8 mouse cellular contexts compared by ENCODE assay signal in genomic region chr7:112697162-112697841, GRCm38 (mm10). TPM values are rescaled to one million over a fixed set of nuclear protein-coding genes. Genes with fewer than 3 reads are reported as not detected.
DNase-seq lines count a peak whose midpoint lies in the region; ATAC-seq and TF ChIP-seq lines count a peak whose summit lies in the region.

No protein-coding gene starts in this region.

- peak overlapping the region; percentile 28; the same call in 1 of the 2 replicates for H3K9ac ChIP-seq in heart, adult 2 months (ENCODE audit: low read depth, low read length)
- peak overlapping the region; percentile 37 for H3K9ac ChIP-seq in lung, embryonic 14.5 days
- H3K9ac ChIP-seq in stomach, embryonic 15.5 days, result no peak overlapping the region

- intact Hi-C loops in heart, adult 2 months (cut with DNase I), result loop anchor here (2.0 to 5.0 kb wide), 3 partner anchors 17 to 155 kb away; no protein-coding TSS in a partner anchor

- peaks cover 18% of the 10 kb centered on the region for H3K4me1 ChIP-seq in heart, adult 2 months (ENCODE audit: control insufficient read depth, insufficient read depth, low read length)
- H3K4me1 ChIP-seq in lung, embryonic 14.5 days (ENCODE audit: insufficient read depth), result peaks cover 47% of the 10 kb centered on the region
- peaks cover 54% of the 10 kb centered on the region for H3K4me1 ChIP-seq in stomach, embryonic 15.5 days

- H3K4me2 ChIP-seq in lung, embryonic 14.5 days, result peak overlapping the region; percentile 55
- H3K4me2 ChIP-seq in stomach, embryonic 15.5 days, result peak overlapping the region; percentile 46

- H3K9me3 ChIP-seq in lung, embryonic 14.5 days (ENCODE audit: low read depth, low read length), result no peaks in the 10 kb centered on the region
- H3K9me3 ChIP-seq in stomach, embryonic 15.5 days, result no peaks in the 10 kb centered on the region

- no peak; the same call in 1 of the 2 replicates for TF ChIP-seq POLR2A in heart, adult 2 months (IDR thresholded peaks at IDR 0.05; ENCODE audit: insufficient read depth, low read depth, low read length)

- peak overlapping the region; percentile 85 for H3K27ac ChIP-seq in heart, adult 2 months
- H3K27ac ChIP-seq in lung, embryonic 14.5 days (ENCODE audit: low read depth), result peak overlapping the region; percentile 96
- peak overlapping the region; percentile 95 for H3K27ac ChIP-seq in stomach, embryonic 15.5 days

- peak overlapping the region; percentile 20; the same call in 1 of the 2 replicates for H3K4me3 ChIP-seq in heart, adult 2 months
- no peak overlapping the region for H3K4me3 ChIP-seq in lung, embryonic 14.5 days (ENCODE audit: low read depth, low read length)
- peak overlapping the region; percentile 4; the same call in 1 of the 2 replicates for H3K4me3 ChIP-seq in stomach, embryonic 15.5 days (replicated peaks)

- H3K36me3 ChIP-seq in heart, adult 2 months (ENCODE audit: control insufficient read depth, insufficient read depth, low read length), result peaks cover 14% of the 10 kb centered on the region; the same call in 1 of the 2 replicates
- H3K36me3 ChIP-seq in lung, embryonic 14.5 days (ENCODE audit: insufficient read depth), result no peaks in the 10 kb centered on the region
- H3K36me3 ChIP-seq in stomach, embryonic 15.5 days, result no peaks in the 10 kb centered on the region

- 7% methylated on average over 10 of the region's 10 CpGs for WGBS in heart, adult 2 months
- WGBS in lung, embryonic 14.5 days, result 4% methylated on average over 10 of the region's 10 CpGs
- 5% methylated on average over 10 of the region's 10 CpGs for WGBS in stomach, embryonic 15.5 days

- no peak for TF ChIP-seq CTCF in heart, adult 2 months (IDR thresholded peaks at IDR 0.05)
- no peak for TF ChIP-seq CTCF in lung, embryonic 14.5 days (IDR thresholded peaks at IDR 0.05; ENCODE audit: low read depth)

- peak; percentile 72 for ATAC-seq in common myeloid progenitor, adult 5-6 weeks (replicated peaks; ENCODE audit: low read depth, poor library complexity, severe bottlenecking)
- ATAC-seq in lung, embryonic 14.5 days (ENCODE audit: insufficient read depth), result peak; percentile 81
- peak; percentile 66 for ATAC-seq in stomach, embryonic 15.5 days (ENCODE audit: insufficient read depth, low FRiP score, low read depth)

- DNase-seq in adrenal gland, adult (ENCODE audit: inconsistent age in 2 of 2, low spot score in 1 of 2), result peak; percentile 69 to 89
- DNase-seq in adrenal gland, postnatal 4 days (ENCODE audit: low spot score in 2 of 2), result no peak
- peak; percentile 61 to 74 for DNase-seq in heart, adult 2 months
- peak; percentile 57 for DNase-seq in kidney, adult 11 months
- DNase-seq in lung, embryonic 14.5 days, result peak; percentile 83
- no peak for DNase-seq in right cerebral cortex, postnatal 25 days

- 0 out of 2 replicates have a peak, but pooled peaks have one; percentile 20 for TF ChIP-seq EP300 in heart, adult 2 months (IDR thresholded peaks at IDR 0.05; ENCODE audit: insufficient read depth, low read depth, low read length)

- no peaks in the 10 kb centered on the region for H3K27me3 ChIP-seq in heart, adult 2 months (ENCODE audit: control insufficient read depth, insufficient read depth, low read length)
- H3K27me3 ChIP-seq in lung, embryonic 14.5 days (ENCODE audit: insufficient read depth, low read length), result no peaks in the 10 kb centered on the region
- no peaks in the 10 kb centered on the region for H3K27me3 ChIP-seq in stomach, embryonic 15.5 days (replicated peaks)

- H3K79me2 ChIP-seq in heart, adult 2 months (replicated peaks; ENCODE audit: control insufficient read depth, insufficient read depth, low read length), result peaks cover 6% of the 10 kb centered on the region

RNA-seq across cellular contexts. Expression of gene Tead1, which starts 18.2 kb away (rescaled TPM):
- 10 to 100 TPM; 66.2 to 74.8 TPM for total RNA-seq in adrenal gland, postnatal 4 days (2021)
- not detected in 2 replicates for total RNA-seq in common myeloid progenitor, adult 5-6 weeks (2017)
- total RNA-seq in heart, adult 2 months (2021), result 100 to 1,000 TPM; 169 to 195 TPM
- polyA plus RNA-seq in heart, adult 2 months (2012; rRNA removed), result 39.5 and 67.4 TPM in 2 replicates
- 26.5 and 27.6 TPM in 2 replicates for polyA plus RNA-seq in lung, embryonic 14.5 days (2014; fragmentation: Nextera tagmentation; extraction: Ambion mirVana)
- 25.7 and 30.2 TPM in 2 replicates for polyA plus RNA-seq in stomach, embryonic 15.5 days (2015; fragmentation: Nextera tagmentation; extraction: Ambion mirVana)

Comparison
In these comparisons a context has a peak if more than half of its experiments do, and no peak if none do; other contexts are left out.
1. DNase-seq: peak in adrenal gland, adult (2 of 2), heart, adult 2 months (2 of 2), kidney, adult 11 months (single experiment) and lung, embryonic 14.5 days (single experiment); none in adrenal gland, postnatal 4 days (0 of 2) and right cerebral cortex, postnatal 25 days (single experiment).
2. RNA of gene Tead1, which starts 18.2 kb away (total RNA-seq): 169 to 195 TPM in heart, adult 2 months and 66.2 to 74.8 TPM in adrenal gland, postnatal 4 days; not detected in common myeloid progenitor, adult 5-6 weeks; every median in the first group is over 10 times any median in the second.
3. Peak in every context shown above with its lines, with median percentiles within 50 percentile points of each other: ATAC-seq and H3K27ac ChIP-seq.